ENCODE assay signal across 21 mouse cellular contexts in genomic region chr10:120402966-120403365, GRCm38 (mm10).
DNase-seq lines count a peak whose midpoint lies in the region; ATAC-seq and TF ChIP-seq lines count a peak whose summit lies in the region.
"Had no signal": no experiment of that assay in that cellular context is flagged by ENCODE, and none has a peak within 500 bp of the region (broad histone marks: within the 10 kb centered on the region; RNA-seq: fewer than 3 reads in every experiment).

No protein-coding gene starts in this region.

- no peaks in the 10 kb centered on the region for H3K9me3 ChIP-seq in heart, postnatal 0 days (replicated peaks; ENCODE audit: control insufficient read depth, low read length)
- no peaks in the 10 kb centered on the region for H3K9me3 ChIP-seq in heart, embryonic 10.5 days
- no peaks in the 10 kb centered on the region for H3K9me3 ChIP-seq in midbrain, postnatal 0 days (ENCODE audit: low read length)
- no peaks in the 10 kb centered on the region for H3K9me3 ChIP-seq in midbrain, embryonic 14.5 days (ENCODE audit: control insufficient read depth, low read length)
- H3K9me3 ChIP-seq: embryonic facial prominence, embryonic 13.5 days; hindbrain, embryonic 12.5 days; midbrain, embryonic 12.5 days had no signal

- peak; percentile 65 for DNase-seq in adrenal gland, postnatal 10 days
- no peak for DNase-seq in adrenal gland, postnatal 4 days (ENCODE audit: low spot score in 2 of 2)
- DNase-seq in heart, postnatal 0 days (ENCODE audit: low spot score) = peak; percentile 20
- DNase-seq in heart, embryonic 10.5 days (ENCODE audit: low spot score) = no peak
- DNase-seq in midbrain, postnatal 0 days (ENCODE audit: low spot score) = peak; percentile 52
- no peak for DNase-seq in midbrain, embryonic 14.5 days
- no peak for DNase-seq in left cerebral cortex, postnatal 25 days (ENCODE audit: low spot score in 2 of 2)
- DNase-seq: cerebellum, adult 8-10 months; forebrain, postnatal 0 days; heart, adult 11 months; kidney, adult 2 months; liver; right cerebral cortex, postnatal 14 days; thymus, adult 2 months had no signal

- TF ChIP-seq POLR2A in embryonic fibroblast, embryonic 13.5 days (IDR thresholded peaks at IDR 0.05; ENCODE audit: low read depth, low read length) = no peak

- peaks cover 12% of the 10 kb centered on the region; the same call in 1 of the 2 replicates for H3K4me1 ChIP-seq in heart, postnatal 0 days (ENCODE audit: control insufficient read depth, insufficient read depth)
- peaks cover 53% of the 10 kb centered on the region for H3K4me1 ChIP-seq in heart, embryonic 10.5 days
- H3K4me1 ChIP-seq in midbrain, postnatal 0 days (ENCODE audit: insufficient read depth, low read length) = no peaks in the 10 kb centered on the region
- peaks cover 8% of the 10 kb centered on the region for H3K4me1 ChIP-seq in midbrain, embryonic 14.5 days (ENCODE audit: control insufficient read depth, insufficient read depth, low read length)
- peaks cover 49% of the 10 kb centered on the region for H3K4me1 ChIP-seq in embryonic fibroblast, embryonic 13.5 days (ENCODE audit: control insufficient read depth, insufficient read depth, low read length)

- TF ChIP-seq CTCF in heart, postnatal 0 days (IDR thresholded peaks at IDR 0.05; ENCODE audit: low read depth) = no peak
- no peak for TF ChIP-seq CTCF in midbrain, postnatal 0 days (IDR thresholded peaks at IDR 0.05)
- no peak for TF ChIP-seq CTCF in embryonic fibroblast, embryonic 13.5 days (IDR thresholded peaks at IDR 0.05; ENCODE audit: borderline replicate concordance, insufficient read depth, low read length)

- no peak for TF ChIP-seq EP300 in heart, postnatal 0 days (IDR thresholded peaks at IDR 0.05; ENCODE audit: low read depth)

- no peak overlapping the region for H3K4me2 ChIP-seq in heart, postnatal 0 days (ENCODE audit: low read depth, low read length)
- H3K4me2 ChIP-seq in midbrain, postnatal 0 days (ENCODE audit: low read depth, low read length, poor library complexity, severe bottlenecking) = no peak overlapping the region
- no peak overlapping the region for H3K4me2 ChIP-seq in midbrain, embryonic 14.5 days (ENCODE audit: low read length)
- H3K4me2 ChIP-seq: embryonic facial prominence, embryonic 13.5 days; hindbrain, embryonic 12.5 days; midbrain, embryonic 12.5 days had no signal

- H3K4me3 ChIP-seq in heart, postnatal 0 days (ENCODE audit: low read depth, low read length) = no peak overlapping the region
- H3K4me3 ChIP-seq in heart, embryonic 10.5 days = no peak overlapping the region
- H3K4me3 ChIP-seq in midbrain, postnatal 0 days (ENCODE audit: low read depth, low read length) = no peak overlapping the region
- H3K4me3 ChIP-seq in midbrain, embryonic 14.5 days (replicated peaks; ENCODE audit: low read depth, low read length) = no peak overlapping the region
- no peak overlapping the region for H3K4me3 ChIP-seq in embryonic fibroblast, embryonic 13.5 days (ENCODE audit: insufficient read depth, low read length)
- H3K4me3 ChIP-seq: embryonic facial prominence, embryonic 13.5 days; hindbrain, embryonic 12.5 days; midbrain, embryonic 12.5 days had no signal

- H3K36me3 ChIP-seq in heart, postnatal 0 days (replicated peaks; ENCODE audit: control insufficient read depth, insufficient read depth, low read length) = no peaks in the 10 kb centered on the region
- H3K36me3 ChIP-seq in heart, embryonic 10.5 days = peaks cover 21% of the 10 kb centered on the region
- no peaks in the 10 kb centered on the region for H3K36me3 ChIP-seq in midbrain, postnatal 0 days (ENCODE audit: insufficient read depth, low read length)
- no peaks in the 10 kb centered on the region for H3K36me3 ChIP-seq in midbrain, embryonic 14.5 days (ENCODE audit: control insufficient read depth, insufficient read depth, low read length)
- H3K36me3 ChIP-seq: hindbrain, embryonic 12.5 days; midbrain, embryonic 12.5 days had no signal

- H3K27me3 ChIP-seq in heart, postnatal 0 days (ENCODE audit: control insufficient read depth, insufficient read depth, low read length) = no peaks in the 10 kb centered on the region
- H3K27me3 ChIP-seq in heart, embryonic 10.5 days (ENCODE audit: insufficient read depth, poor library complexity, severe bottlenecking) = no peaks in the 10 kb centered on the region
- no peaks in the 10 kb centered on the region for H3K27me3 ChIP-seq in midbrain, postnatal 0 days (ENCODE audit: insufficient read depth, low read length)
- H3K27me3 ChIP-seq in midbrain, embryonic 14.5 days (ENCODE audit: control insufficient read depth, insufficient read depth, low read length) = no peaks in the 10 kb centered on the region
- H3K27me3 ChIP-seq: CH12.LX; embryonic facial prominence, embryonic 13.5 days; hindbrain, embryonic 12.5 days; midbrain, embryonic 12.5 days had no signal

- no peak overlapping the region for H3K27ac ChIP-seq in heart, postnatal 0 days (ENCODE audit: low read depth)
- H3K27ac ChIP-seq in heart, embryonic 10.5 days = no peak overlapping the region
- no peak overlapping the region for H3K27ac ChIP-seq in midbrain, postnatal 0 days (ENCODE audit: low read depth, low read length)
- no peak overlapping the region for H3K27ac ChIP-seq in midbrain, embryonic 14.5 days (replicated peaks; ENCODE audit: low read depth, low read length)
- H3K27ac ChIP-seq in embryonic fibroblast, embryonic 13.5 days (ENCODE audit: insufficient read depth, low read length) = peak overlapping the region; percentile 64
- H3K27ac ChIP-seq: embryonic facial prominence, embryonic 13.5 days; hindbrain, embryonic 12.5 days; midbrain, embryonic 12.5 days had no signal

- H3K9ac ChIP-seq in heart, postnatal 0 days (replicated peaks; ENCODE audit: low read depth, low read length) = no peak overlapping the region
- H3K9ac ChIP-seq in midbrain, postnatal 0 days (replicated peaks; ENCODE audit: low read length, poor library complexity, severe bottlenecking) = no peak overlapping the region
- no peak overlapping the region for H3K9ac ChIP-seq in midbrain, embryonic 14.5 days (replicated peaks; ENCODE audit: low read length)
- H3K9ac ChIP-seq: embryonic facial prominence, embryonic 13.5 days; forebrain, postnatal 0 days; hindbrain, embryonic 12.5 days; midbrain, embryonic 12.5 days had no signal

- intact Hi-C loops in left cerebral cortex, postnatal 25 days (cut with DNase I) = no loop called here

- 44% methylated on average over 5 of the region's 5 CpGs for WGBS in heart, postnatal 0 days
- WGBS in heart, embryonic 10.5 days = 69% methylated on average over 5 of the region's 5 CpGs
- WGBS in midbrain, postnatal 0 days = 75% methylated on average over 5 of the region's 5 CpGs
- WGBS in midbrain, embryonic 14.5 days = 71% methylated on average over 5 of the region's 5 CpGs

- ATAC-seq in heart, postnatal 0 days (ENCODE audit: insufficient read depth, low read depth) = no peak
- no peak for ATAC-seq in midbrain, postnatal 0 days (ENCODE audit: low FRiP score)
- ATAC-seq in midbrain, embryonic 14.5 days (ENCODE audit: low FRiP score, low TSS enrichment) = no peak
- ATAC-seq: forebrain, postnatal 0 days; inflammation-experienced regulatory T-cells, adult 6 months; lung, postnatal 0 days had no signal

Comparison
In these comparisons a context has a peak if more than half of its experiments do, and no peak if none do; other contexts are left out.
1. DNase-seq: peak in adrenal gland, postnatal 10 days (single experiment), heart, postnatal 0 days (single experiment) and midbrain, postnatal 0 days (single experiment); none in adrenal gland, postnatal 4 days (0 of 2), heart, embryonic 10.5 days (single experiment), midbrain, embryonic 14.5 days (single experiment) and left cerebral cortex, postnatal 25 days (0 of 2).